Mouse (Mus musculus) cerebellum, postnatal 4 days (tissue): ENCODE measurements around the gene Fkbpl.

Experiments
- DNase-seq, 2 experiments: peaks; one replicate each; pipeline ENCODE4 v3.0.0; 2022; ENCODE audit warnings: low spot score in 2 of 2, mixed read lengths in 1 of 2

Gene Fkbpl

GRCm38 (mm10) chr17:34692906-34693305 lies 48.3 kb downstream of the Fkbpl start:
- no peak for DNase-seq
